Mouse (Mus musculus) embryonic facial prominence, embryonic 15.5 days (tissue): ENCODE data around the gene Snapc4. TPM values are rescaled to one million over a fixed set of nuclear protein-coding genes. Genes with fewer than 3 reads are reported as not detected.
"Not testable (repeated sequence)": the region's sequence is repeated elsewhere in the genome, so short reads cannot be mapped to it uniquely, and the experiment has no call there.

Experiments used
- ATAC-seq: fragments of 200-750 bp; cut with Nextera tagmentation; 2 replicates; pipeline ENCODE4 v1.8.0; 2017; ENCODE audit warnings: low read depth, moderate TSS enrichment; ENCODE audit not compliant: insufficient number of reproducible peaks, low FRiP score, low TSS enrichment
- H3K27ac ChIP-seq: fragments of 300-500 bp; sonication (generic); replicated peaks from 2 replicates; pipeline ENCODE4 v1.5.1; 2015; ENCODE audit warnings: mild to moderate bottlenecking, inconsistent platforms
- H3K27me3 ChIP-seq: fragments of 300-500 bp; sonication (generic); 2 replicates; pipeline ENCODE4 v1.6.1; 2015; ENCODE audit warnings: inconsistent platforms
- H3K36me3 ChIP-seq: fragments of 300-500 bp; sonication (generic); 2 replicates; pipeline ENCODE4 v1.6.1; 2015; ENCODE audit warnings: mild to moderate bottlenecking, inconsistent platforms
- H3K4me1 ChIP-seq: fragments of 300-500 bp; sonication (generic); 2 replicates; pipeline ENCODE4 v1.6.1; 2015; ENCODE audit warnings: inconsistent platforms
- H3K4me2 ChIP-seq: fragments of 300-500 bp; sonication (generic); replicated peaks from 2 replicates; pipeline ENCODE4 v1.6.1; 2015; ENCODE audit warnings: mild to moderate bottlenecking, inconsistent platforms
- H3K4me3 ChIP-seq: fragments of 300-500 bp; sonication (generic); replicated peaks from 2 replicates; pipeline ENCODE4 v1.5.1; 2015; ENCODE audit warnings: mild to moderate bottlenecking, inconsistent platforms
- H3K9ac ChIP-seq: fragments of 300-500 bp; sonication (generic); 2 replicates; pipeline ENCODE4 v1.6.1; 2015; ENCODE audit warnings: inconsistent platforms
- H3K9me3 ChIP-seq: fragments of 300-500 bp; sonication (generic); replicated peaks from 2 replicates; pipeline ENCODE4 v1.6.1; 2016; ENCODE audit warnings: inconsistent platforms
- WGBS: fragments of 180-500 bp; shearing (Covaris S2); methylation state at CpG from one replicate; pipeline ENCODE4 v1.1.7; 2015; 5-methylcytosine and 5-hydroxymethylcytosine counted together
- polyA plus RNA-seq: library from polyadenylated mRNA; unstranded; fragments of >200 nt; fragmentation: Nextera tagmentation; extraction: Ambion mirVana; gene quantifications from 2 replicates; pipeline ENCODE4 v1.2.1, GENCODE M21; 2015

The Snapc4 gene
- polyA plus RNA-seq, 1 experiment from 2014 or later = 30.2 TPM

GRCm38 (mm10) chr2:26403306-26403705, 22.9 kb upstream of the Snapc4 start:
- 75% methylated on average over 8 of the region's 8 CpGs for WGBS
- peaks cover 26% of the 10 kb centered on the region for H3K4me1 ChIP-seq
- H3K9me3 ChIP-seq = no peaks in the 10 kb centered on the region
- ATAC-seq = no peak
- no peak overlapping the region for H3K4me2 ChIP-seq
- H3K9ac ChIP-seq = no peak overlapping the region
- no peak overlapping the region for H3K27ac ChIP-seq
- H3K36me3 ChIP-seq = peaks cover 43% of the 10 kb centered on the region
- H3K4me3 ChIP-seq = no peak overlapping the region
- H3K27me3 ChIP-seq = no peaks in the 10 kb centered on the region

- H3K4me2 ChIP-seq = no peak overlapping the region
- no peaks in the 10 kb centered on the region for H3K9me3 ChIP-seq
- H3K4me3 ChIP-seq = no peak overlapping the region
- H3K9ac ChIP-seq = no peak overlapping the region
- WGBS = 82% methylated on average over 1 of the region's 1 CpGs
- ATAC-seq = no peak
- no peaks in the 10 kb centered on the region for H3K27me3 ChIP-seq
- no peak overlapping the region for H3K27ac ChIP-seq
- H3K4me1 ChIP-seq = peaks cover 15% of the 10 kb centered on the region
- peaks cover 52% of the 10 kb centered on the region for H3K36me3 ChIP-seq
Measured at GRCm38 (mm10) chr2:26402265-26402664, 21.8 kb upstream of the Snapc4 start.

- Histone ChIP-seq H3K4me3 (no peak overlapping the region), H3K4me2 (no peak overlapping the region), H3K27me3 (no peaks in the 10 kb centered on the region), H3K36me3 (peaks cover 64% of the 10 kb centered on the region), H3K27ac (no peak overlapping the region), H3K4me1 (peaks cover 3% of the 10 kb centered on the region; the same call in 1 of the 2 replicates), H3K9ac (no peak overlapping the region), H3K9me3 (no peaks in the 10 kb centered on the region)
- WGBS = 89% methylated on average over 4 of the region's 4 CpGs
- ATAC-seq = no peak
Measured at GRCm38 (mm10) chr2:26401023-26401422, 20.6 kb upstream of the Snapc4 start.

- Histone ChIP-seq H3K4me1 (no peaks in the 10 kb centered on the region), H3K36me3 (peaks cover 71% of the 10 kb centered on the region), H3K9ac (no peak overlapping the region), H3K9me3 (no peaks in the 10 kb centered on the region), H3K27me3 (no peaks in the 10 kb centered on the region), H3K4me3 (no peak overlapping the region), H3K27ac (no peak overlapping the region), H3K4me2 (no peak overlapping the region)
- 81% methylated on average over 5 of the region's 5 CpGs for WGBS
- ATAC-seq = no peak
Measured at GRCm38 (mm10) chr2:26400296-26400695, 19.8 kb upstream of the Snapc4 start.

GRCm38 (mm10) chr2:26399647-26400046, 19.2 kb upstream of the Snapc4 start:
- 0 out of 2 replicates have a peak, but pooled peaks have one; percentile 17 for ATAC-seq
- no peak overlapping the region for H3K27ac ChIP-seq
- H3K4me2 ChIP-seq = no peak overlapping the region
- H3K4me3 ChIP-seq = no peak overlapping the region
- peaks cover 75% of the 10 kb centered on the region for H3K36me3 ChIP-seq
- WGBS = 84% methylated on average over 5 of the region's 5 CpGs
- H3K9me3 ChIP-seq = no peaks in the 10 kb centered on the region
- no peak overlapping the region for H3K9ac ChIP-seq
- H3K4me1 ChIP-seq = no peaks in the 10 kb centered on the region
- H3K27me3 ChIP-seq = no peaks in the 10 kb centered on the region

GRCm38 (mm10) chr2:26398978-26399377, 18.5 kb upstream of the Snapc4 start:
- Histone ChIP-seq H3K4me3 (no peak overlapping the region), H3K9me3 (no peaks in the 10 kb centered on the region), H3K4me2 (no peak overlapping the region), H3K9ac (no peak overlapping the region), H3K4me1 (no peaks in the 10 kb centered on the region), H3K36me3 (peaks cover 80% of the 10 kb centered on the region), H3K27me3 (no peaks in the 10 kb centered on the region), H3K27ac (no peak overlapping the region)
- ATAC-seq = no peak
- 90% methylated on average over 8 of the region's 8 CpGs for WGBS

- Histone ChIP-seq H3K4me2 (no peak overlapping the region), H3K27ac (no peak overlapping the region), H3K4me1 (peaks cover 22% of the 10 kb centered on the region), H3K4me3 (no peak overlapping the region), H3K27me3 (no peaks in the 10 kb centered on the region), H3K9me3 (no peaks in the 10 kb centered on the region), H3K9ac (no peak overlapping the region), H3K36me3 (peaks cover 76% of the 10 kb centered on the region)
- WGBS = 93% methylated on average over 6 of the region's 6 CpGs
- no peak for ATAC-seq
Measured at GRCm38 (mm10) chr2:26391617-26392016, 11.2 kb upstream of the Snapc4 start.

GRCm38 (mm10) chr2:26390954-26391353, 10.5 kb upstream of the Snapc4 start:
- no peak for ATAC-seq
- Histone ChIP-seq H3K4me1 (peaks cover 22% of the 10 kb centered on the region), H3K27ac (no peak overlapping the region), H3K9ac (no peak overlapping the region), H3K4me2 (no peak overlapping the region), H3K9me3 (no peaks in the 10 kb centered on the region), H3K36me3 (peaks cover 76% of the 10 kb centered on the region), H3K27me3 (no peaks in the 10 kb centered on the region), H3K4me3 (no peak overlapping the region)
- 82% methylated on average over 3 of the region's 3 CpGs for WGBS

- Histone ChIP-seq H3K4me1 (peaks cover 22% of the 10 kb centered on the region), H3K4me3 (peak within 1 kb of the TSS; percentile 93), H3K9me3 (no peaks in the 10 kb centered on the region), H3K27ac (peak within 1 kb of the TSS; percentile 67), H3K9ac (peak within 1 kb of the TSS; percentile 80), H3K4me2 (peak within 1 kb of the TSS; percentile 94), H3K36me3 (peaks cover 76% of the 10 kb centered on the region), H3K27me3 (no peaks in the 10 kb centered on the region)
- under 1% methylated on average over 53 of the region's 60 CpGs for WGBS
- peak; percentile 88 for ATAC-seq
Measured at GRCm38 (mm10) chr2:26389154-26389690, 8.8 kb upstream of the Snapc4 start, which contains the start of the genes Entr1 and Pmpca. Entr1 (minus strand) TSS chr2:26389316. Pmpca (plus strand) TSS chr2:26389339.

GRCm38 (mm10) chr2:26388682-26389153, 8.3 kb upstream of the Snapc4 start:
- Histone ChIP-seq H3K4me2 (peak overlapping the region; percentile 94), H3K36me3 (peaks cover 76% of the 10 kb centered on the region), H3K4me3 (peak overlapping the region; percentile 93), H3K27ac (peak overlapping the region; percentile 67), H3K4me1 (peaks cover 22% of the 10 kb centered on the region), H3K27me3 (no peaks in the 10 kb centered on the region), H3K9ac (peak overlapping the region; percentile 80), H3K9me3 (no peaks in the 10 kb centered on the region)
- 2% methylated on average over 44 of the region's 45 CpGs for WGBS
- peak; percentile 20; the same call in 1 of the 2 replicates for ATAC-seq

GRCm38 (mm10) chr2:26387713-26388112, 7.3 kb upstream of the Snapc4 start:
- no peaks in the 10 kb centered on the region for H3K9me3 ChIP-seq
- H3K27ac ChIP-seq = no peak overlapping the region
- H3K9ac ChIP-seq = no peak overlapping the region
- peak overlapping the region; percentile 93 for H3K4me3 ChIP-seq
- 84% methylated on average over 3 of the region's 3 CpGs for WGBS
- no peaks in the 10 kb centered on the region for H3K27me3 ChIP-seq
- H3K36me3 ChIP-seq = peaks cover 76% of the 10 kb centered on the region
- no peak for ATAC-seq
- H3K4me2 ChIP-seq = peak overlapping the region; percentile 94; the same call in 1 of the 2 replicates
- H3K4me1 ChIP-seq = peaks cover 22% of the 10 kb centered on the region

- H3K9me3 ChIP-seq, ATAC-seq, H3K27ac ChIP-seq, H3K27me3 ChIP-seq, H3K4me1 ChIP-seq: not testable (repeated sequence)
- peak overlapping the region; percentile 75; the same call in 1 of the 2 replicates for H3K9ac ChIP-seq
- peak overlapping the region; percentile 85 for H3K4me3 ChIP-seq
- peaks cover 65% of the 10 kb centered on the region for H3K36me3 ChIP-seq
- H3K4me2 ChIP-seq = peak overlapping the region; percentile 90
- WGBS = 23% methylated on average over 6 of the region's 6 CpGs
Measured at GRCm38 (mm10) chr2:26380871-26381270, 418 bp upstream of the Snapc4 start.
